Mouse (Mus musculus) adrenal gland, adult 8-10 months (tissue): ENCODE results near the gene Slc35e2. TPM values are rescaled to one million over a fixed set of nuclear protein-coding genes. Genes with fewer than 3 reads are reported as not detected.
A peak's percentile ranks its signal among the peaks of the same experiment; 100 is the strongest.
"Not testable (repeated sequence)": the region's sequence is repeated elsewhere in the genome, so short reads cannot be mapped to it uniquely, and the experiment has no call there.

Experiments
- DNase-seq: peaks from one replicate; pipeline ENCODE4 v3.0.0; 2022
- total RNA-seq, 4 experiments: library from RNA; stranded (reverse); gene quantifications; 2 replicates each; pipeline ENCODE4 v1.2.4; 2022

The Slc35e2 gene
- total RNA-seq, 4 experiments from 2014 or later, result 38.8 to 54.2 (median 44.9) TPM

DNA sequence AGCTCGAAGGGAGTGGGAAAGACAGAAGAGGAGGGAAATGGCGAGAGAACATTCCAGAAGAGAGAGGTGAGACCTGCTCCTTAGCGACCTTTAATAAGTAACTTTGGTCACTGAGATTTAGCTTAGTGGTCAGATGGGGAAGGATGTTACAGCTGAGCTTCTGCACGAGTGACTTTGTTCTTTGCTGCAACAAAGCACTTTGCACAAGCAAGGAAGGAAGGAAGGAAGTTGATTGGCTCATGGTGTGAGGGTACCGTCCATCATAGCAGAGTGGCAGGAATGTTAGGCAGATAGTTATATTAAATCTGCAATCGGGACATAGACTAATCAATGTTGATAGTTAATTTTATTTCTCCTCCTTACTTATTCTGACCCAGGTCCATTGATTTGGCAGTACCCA, 29.1 kb downstream of the Slc35e2 start:
- DNase-seq, result no peak

DNA sequence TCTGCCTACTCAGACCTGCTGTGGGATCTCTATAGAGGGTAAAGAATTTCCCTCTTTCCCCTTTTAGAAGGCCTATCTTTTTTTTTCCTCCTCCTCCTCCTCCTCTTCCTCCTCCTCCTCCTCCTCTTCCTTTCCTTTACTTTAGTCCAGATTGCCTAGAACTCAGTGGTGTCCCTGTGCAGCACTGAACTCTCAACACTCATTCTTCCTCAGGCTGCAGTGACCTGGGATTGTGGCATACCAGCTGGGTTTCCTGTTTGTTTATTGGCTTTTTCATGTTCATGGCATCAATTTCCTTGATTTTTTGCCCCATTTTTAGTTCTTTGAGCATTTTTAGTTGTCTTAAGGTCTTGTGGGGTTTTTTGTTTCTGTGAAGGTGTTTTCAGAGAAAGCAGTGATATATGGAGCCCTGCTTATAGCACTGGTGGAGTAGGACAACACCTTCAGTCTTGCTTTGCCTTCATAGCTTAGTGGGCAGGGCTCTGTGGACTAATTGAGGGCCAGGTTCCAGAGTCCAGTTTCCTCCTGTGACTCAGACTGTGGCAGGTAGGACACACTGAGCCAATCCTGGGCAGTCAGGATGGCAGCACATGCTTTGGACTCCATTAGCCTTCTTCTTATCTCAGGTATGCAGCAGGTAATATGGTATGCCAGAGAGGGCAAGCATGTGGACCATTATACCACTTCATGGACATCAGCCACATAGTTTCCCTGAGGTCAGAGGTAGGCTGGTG, 34.7 kb downstream of the Slc35e2 start:
- DNase-seq, result no peak

DNA sequence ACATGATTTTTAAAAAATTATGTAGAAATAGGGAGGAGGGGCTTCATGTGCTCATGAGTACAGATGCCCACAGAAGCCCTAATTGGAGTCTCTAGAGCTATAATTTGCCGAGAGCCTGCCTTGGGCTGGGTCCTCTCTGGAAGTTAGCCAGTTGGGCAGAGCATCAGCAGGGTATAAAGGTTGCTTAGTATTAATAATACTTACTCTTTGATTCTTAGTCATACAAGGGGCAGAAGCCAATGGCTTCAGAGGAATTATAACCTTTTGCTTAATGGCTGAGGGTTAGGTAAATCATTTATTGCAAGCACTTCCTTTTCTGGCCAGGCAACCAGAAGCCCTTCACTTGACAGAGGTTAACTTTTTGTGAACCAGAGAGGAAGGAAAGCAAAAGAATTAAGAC, 42.3 kb downstream of the Slc35e2 start:
- no peak for DNase-seq

DNA sequence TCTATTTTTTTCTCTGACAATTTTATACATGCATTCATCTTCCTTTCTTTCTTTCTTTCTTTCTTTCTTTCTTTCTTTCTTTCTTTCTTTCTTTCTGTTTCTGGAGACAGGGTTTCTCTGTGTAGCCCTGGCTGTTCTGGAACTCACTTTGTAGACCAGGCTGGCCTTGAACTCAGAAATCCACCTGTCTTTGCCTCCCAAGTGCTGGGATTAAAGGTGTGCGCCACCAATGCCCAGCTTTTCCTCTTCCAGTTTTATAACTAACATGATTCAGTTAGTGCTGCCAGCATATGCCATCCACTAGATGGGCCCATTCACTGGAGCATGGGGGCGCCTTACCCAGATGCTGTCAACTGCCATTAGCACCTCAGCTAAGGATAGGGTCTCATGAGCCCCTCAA, 44.1 kb downstream of the Slc35e2 start, which contains the start of gene Gm10563:
Gene Gm10563, minus strand, starts transcription at position 101 of the 400 bp plus-strand sequence.
- not testable (repeated sequence) for DNase-seq

DNA sequence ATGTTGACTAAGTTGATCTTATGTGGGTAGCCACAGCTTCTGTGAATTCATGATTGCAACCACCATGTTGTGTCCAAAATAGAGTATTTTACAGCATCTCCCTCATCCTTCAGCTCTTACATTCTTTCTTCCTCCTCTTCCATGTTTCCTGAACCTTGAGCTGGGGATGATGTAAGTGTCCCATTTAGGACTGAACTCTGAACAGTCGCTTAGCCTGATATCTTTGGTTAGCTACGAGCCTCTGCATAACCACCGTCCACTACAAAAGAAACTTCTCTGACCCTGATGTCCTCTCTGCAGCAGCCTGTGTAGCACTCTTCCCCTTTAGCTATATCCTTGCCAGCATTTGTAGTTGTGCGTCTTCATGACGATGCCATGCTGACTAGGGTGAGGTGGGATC, 44.5 kb downstream of the Slc35e2 start:
- DNase-seq, result no peak

DNA sequence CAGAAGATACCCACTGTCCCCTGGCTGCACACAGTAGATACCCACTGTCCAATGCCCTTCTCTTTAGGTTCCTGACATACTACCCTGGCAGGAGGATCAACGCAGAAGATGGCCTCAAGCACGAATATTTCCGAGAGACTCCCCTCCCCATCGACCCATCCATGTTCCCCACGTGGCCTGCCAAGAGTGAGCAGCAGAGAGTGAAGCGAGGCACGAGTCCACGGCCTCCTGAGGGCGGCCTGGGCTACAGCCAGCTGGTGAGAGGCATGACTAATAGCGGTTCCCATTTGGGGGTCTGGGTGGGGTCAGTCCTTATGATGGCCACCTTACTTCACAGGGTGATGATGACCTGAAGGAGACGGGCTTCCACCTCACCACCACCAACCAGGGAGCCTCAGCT, 48.1 kb downstream of the Slc35e2 start:
- no peak for DNase-seq

DNA sequence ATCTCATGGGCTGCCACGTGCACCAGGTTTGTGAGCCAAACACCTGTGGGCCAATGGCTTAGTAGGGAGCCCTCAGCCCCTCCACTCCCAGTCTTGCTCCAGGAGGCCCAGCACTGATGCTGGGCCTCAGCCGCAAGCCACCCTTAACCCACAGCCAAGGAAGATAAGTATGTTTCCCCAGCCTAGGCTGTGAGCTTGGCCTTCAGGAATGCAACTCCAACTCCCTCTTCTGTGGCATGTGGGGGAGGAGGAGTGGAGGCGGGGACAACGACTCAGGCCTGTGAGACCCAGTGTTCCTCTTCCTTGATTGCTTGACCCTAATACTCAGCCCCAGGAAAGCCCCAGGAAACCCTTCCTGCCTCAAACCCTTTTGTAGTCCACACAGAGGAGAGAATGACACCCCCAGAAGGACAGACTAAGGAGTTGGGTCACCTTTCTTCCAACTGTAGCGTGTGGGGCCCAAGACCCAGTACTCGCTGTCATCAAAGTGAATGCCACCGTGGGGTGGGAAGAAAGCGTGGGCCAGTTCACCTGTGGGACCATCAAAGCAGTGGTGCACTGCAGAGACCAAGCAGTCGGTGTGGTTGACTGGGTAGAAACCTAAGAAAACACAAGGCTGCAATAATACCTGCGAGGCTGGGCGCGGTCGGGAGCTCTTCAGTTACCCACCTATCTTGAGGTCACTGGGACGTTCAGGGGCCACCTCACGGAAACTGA, 50.5 kb downstream of the Slc35e2 start:
- DNase-seq, result no peak

DNA sequence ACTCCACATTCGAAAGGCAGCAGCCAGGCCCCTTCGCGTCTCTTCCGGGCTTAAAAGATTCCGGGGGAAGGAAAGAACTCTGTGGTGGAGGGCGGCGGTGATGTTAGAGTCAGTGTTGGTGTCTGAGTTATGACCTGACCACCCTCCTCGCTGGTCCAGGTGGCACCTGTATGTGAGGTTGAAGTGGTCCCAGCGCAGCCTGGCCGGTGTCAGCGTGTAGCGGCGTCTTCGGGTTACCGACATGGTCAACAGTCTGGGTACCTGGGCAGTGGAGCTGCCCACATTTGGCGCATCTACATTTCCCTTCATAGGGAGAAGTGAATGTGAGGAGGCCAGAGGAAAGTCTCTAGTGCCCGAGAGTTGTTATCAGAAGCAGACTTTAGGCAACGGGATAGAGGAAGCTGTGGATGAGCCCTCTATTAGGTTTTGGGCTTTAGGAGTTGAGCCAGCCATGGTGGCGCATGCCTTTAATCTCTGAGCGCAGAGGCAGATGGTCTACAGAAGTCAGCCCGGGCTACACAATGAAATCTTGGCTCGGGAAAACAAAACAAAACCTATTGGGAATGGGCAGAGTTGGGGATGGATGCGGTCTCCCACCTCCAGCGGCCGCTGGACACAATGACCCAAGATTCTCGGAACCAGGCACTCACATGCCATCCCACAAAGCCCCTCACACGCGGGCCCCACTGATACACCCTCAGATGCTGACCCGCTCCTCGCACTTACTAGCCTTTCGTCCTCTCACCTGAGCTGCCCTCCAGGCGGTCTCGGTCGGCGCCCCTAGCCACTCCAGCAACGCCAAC, 51.3 kb downstream of the Slc35e2 start:
- DNase-seq, result no peak

DNA sequence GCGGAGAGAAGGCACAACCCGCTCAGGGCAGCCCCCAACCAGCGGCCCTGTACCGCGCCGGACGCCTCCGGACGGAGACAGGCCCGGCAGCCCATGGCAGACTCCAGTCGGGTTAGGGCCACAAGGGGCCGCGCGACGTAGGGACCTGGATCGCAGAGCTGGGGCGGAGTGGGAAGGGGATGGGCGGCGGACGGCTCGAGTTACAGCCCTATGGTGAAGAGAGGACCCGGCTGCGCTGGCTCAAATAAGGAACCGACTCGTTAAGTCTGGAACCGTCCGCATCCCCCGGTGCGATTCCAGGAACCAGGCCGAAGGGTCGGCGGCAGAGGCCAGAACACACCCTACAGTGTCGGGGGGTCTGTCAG, 51.9 kb downstream of the Slc35e2 start, which contains the start of gene Mmp23:
Gene Mmp23, minus strand, starts transcription at position 299 of the 365 bp plus-strand sequence.
- no peak for DNase-seq

DNA sequence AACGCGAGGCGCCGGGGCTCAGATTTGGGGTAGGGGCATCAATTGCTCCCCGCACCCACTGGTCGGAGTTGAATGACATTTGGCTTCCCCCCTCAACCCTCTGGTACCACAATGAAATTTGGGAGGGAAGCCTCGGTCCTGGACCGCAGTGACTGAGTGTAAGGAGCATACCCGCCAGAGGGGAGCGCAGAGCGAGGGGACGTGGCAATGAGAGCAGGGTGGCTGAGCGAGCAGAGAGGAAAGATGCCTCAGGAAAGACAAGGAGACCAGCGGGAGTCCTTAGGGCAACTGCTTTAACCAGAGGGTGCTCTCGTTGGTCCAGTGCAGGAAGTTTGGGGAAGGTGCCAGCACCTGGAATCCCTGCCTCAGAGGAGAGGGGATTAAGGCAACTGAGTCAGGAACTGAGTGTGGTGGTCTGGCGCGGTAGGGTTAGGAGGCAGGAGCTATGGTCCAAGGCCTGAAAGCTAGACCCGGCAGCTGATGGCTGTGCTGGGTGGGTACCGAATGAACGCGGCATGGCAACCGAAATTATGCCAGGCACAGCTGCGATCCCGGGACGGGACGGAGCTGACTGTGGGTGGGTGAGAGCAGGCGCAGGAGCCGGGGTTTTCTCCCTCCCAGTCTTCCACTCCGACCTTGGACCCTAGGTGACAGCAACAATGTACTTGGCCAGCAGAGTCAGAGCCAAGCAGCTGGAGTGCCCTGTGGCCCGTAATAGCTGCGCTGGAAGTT, 52.4 kb downstream of the Slc35e2 start:
- DNase-seq, result no peak

DNA sequence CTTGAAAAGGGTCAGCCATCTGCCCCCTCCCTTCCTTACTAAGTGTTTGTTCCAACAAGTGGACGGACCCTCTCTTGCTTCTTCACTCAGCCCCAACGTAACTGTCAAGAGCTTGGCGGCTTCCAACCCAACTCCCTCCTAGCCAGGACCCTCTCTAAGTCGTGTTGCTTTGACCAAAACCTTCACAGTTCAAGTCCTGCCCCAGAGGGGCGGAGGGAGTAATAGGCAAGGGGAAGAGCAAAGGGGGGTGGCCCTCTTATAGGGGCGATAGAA, 52.9 kb downstream of the Slc35e2 start:
- no peak for DNase-seq

DNA sequence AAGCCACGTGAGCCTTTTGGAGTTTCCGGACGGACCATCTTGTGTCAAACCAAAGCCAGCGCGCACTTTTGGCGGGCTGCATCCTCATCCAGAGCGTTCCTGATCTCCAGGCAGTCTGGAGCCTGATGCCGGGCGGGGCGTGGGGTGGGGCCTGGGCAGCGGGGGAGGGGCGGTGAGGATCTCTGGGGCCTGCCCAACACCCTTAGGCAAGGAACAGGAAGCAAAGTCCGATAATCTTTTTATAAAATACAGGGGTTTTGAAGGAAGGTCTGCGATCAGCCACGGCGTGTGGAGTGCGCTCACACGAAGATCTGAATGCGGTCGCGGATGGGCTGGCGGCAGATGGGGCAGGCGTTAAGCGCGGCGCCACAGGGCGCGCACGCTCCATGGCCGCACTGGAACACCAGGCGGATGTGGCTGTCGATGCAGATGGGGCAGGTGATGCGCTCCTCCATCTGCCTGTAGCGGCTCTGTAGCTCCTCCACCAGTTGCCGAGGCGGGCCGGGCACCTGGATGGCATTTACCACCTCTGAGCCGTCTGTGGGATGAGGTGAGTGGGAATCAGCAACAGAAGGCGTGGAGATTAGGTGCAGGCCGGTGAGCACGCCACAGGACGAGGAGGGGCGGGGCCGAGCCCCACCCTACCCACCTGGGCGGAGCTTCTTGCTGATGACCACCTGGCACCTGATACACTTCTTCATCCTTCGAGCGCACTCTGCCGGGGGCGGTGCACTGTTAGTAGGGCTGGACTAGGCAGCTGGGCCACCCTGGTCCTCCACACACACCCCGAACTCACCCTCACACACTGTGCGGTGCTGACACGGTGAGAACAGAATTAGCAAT, 53.5 kb downstream of the Slc35e2 start:
- no peak for DNase-seq

DNA sequence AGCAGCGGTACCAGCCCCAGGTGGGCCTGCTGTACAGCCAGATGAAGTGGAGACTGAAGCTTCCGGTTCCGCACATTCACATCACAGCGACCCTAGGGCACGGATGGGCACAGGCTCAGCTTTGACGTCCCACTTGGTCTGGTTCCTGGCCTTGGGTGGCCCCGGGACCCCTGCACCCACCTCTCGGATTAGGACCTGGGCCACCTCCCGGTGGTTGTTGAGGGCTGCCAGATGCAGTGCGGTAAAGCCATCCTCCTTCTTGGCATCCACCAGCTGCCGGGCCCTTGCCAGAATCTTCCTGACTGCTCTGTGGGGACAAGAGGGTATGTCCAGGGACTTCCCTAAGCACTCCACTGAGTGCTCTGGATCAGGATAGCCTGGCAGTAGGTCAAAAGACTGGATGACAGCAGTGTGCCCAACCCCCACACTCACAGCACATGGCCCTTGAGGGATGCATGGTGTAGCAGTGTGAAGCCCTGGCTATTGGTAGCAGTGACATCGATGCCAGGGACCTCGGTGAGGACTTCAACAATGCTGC, 55.1 kb downstream of the Slc35e2 start:
- no peak for DNase-seq

DNA sequence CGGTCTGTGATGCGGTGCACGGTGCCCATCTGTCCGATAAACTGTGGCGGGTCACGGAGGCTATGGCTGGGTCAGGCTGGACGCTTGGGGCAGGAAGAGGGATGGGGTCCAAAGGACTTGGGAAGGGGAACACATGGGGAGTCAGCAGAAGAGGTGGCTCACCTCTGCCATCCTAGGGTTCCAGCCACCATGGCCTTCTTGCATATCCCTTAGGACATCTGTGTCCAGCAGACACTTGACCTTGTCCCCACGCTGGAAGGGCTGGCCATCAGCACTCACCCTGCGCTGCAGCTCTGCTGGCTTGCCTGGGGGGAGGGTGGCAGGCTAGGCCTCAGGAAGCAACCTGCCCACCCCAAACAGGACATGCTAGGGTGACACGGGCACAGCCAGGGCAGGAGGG, 57.7 kb downstream of the Slc35e2 start:
- DNase-seq, result no peak

DNA sequence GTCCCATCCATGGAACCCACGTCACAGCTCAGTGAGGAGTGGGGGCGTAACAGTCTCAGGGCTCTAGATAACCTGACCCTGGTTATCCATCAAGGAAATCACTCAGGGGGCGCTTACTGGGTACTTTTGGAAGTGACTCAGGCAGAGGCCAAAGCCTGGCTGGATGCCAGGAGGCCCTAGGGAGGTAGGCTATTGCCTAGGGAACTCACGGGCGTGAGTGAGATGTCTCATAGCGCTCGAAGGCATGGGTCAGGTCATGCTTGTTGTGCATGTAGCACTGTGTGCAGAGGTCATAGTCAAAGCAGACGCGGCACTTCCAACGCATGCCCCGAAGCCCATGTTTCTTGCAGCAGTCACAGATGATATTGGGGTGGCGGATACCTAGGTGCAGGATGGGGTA, 59.4 kb downstream of the Slc35e2 start:
- no peak for DNase-seq

DNA sequence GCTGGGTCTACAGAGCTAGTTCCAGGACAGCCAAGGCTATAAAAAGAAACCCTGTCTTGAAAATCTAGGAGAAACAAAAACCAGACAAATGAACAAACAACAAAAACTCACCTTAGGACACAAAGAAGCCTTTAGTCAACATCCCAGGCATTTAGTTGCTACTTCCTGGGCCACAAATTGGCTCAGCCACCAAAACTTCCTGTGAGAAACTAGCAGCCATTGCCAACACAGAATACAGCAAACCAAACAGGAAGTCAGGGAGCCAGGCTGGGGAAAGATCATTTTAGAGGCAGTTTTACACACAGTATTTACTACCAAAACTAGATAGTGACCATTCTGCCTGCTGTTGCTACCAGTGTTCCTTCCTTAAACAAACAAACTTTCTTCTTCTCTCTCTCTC, 65.7 kb downstream of the Slc35e2 start:
- no peak for DNase-seq

DNA sequence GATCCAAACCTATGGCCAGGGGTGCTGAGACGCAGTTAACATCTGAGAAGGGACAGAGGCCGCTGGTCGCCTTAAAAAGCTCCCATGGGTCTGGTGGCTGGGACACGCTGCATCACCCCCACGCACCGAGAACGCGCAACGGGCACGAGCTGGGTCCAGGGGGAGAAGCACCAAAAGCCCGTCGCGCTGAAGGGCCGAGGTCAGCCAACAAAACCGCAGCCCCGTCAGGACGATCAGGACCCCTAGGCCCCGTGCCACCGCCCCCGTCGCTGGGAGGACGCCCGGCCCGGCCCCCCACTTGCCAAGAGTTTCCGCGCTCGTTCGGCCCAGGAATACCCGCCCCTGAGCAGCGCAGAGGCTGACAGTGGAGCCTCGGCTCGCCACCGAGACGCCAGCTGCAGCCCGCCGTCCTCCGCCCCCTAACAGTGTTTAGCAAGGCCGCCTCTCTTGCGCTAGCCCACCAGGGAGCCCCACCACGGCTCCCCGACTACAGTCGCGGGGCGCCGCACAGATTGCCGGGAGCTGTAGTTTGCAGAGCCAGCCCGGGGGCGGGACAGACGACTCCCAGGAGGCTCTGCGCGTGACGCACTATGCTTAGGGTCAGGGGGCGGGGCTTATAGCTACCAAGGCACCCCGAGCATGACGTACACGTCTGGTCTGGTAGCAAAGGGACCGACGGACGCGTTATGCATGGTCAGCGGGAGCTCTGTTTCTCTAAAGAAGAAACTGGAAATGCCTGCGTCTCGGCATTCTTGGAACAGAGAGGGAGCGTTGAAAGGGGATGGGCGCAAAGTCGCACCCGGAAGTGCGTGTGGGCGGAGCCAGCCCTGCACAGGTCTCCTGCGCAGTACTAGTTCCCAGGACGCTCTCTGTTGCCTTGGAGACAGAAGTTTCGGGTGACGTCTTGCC, 67.7 kb downstream of the Slc35e2 start, which contains the start of gene Mib2:
Gene Mib2, minus strand, starts transcription at position 510 of the 909 bp plus-strand sequence.
- peak; percentile 94 for DNase-seq

DNA sequence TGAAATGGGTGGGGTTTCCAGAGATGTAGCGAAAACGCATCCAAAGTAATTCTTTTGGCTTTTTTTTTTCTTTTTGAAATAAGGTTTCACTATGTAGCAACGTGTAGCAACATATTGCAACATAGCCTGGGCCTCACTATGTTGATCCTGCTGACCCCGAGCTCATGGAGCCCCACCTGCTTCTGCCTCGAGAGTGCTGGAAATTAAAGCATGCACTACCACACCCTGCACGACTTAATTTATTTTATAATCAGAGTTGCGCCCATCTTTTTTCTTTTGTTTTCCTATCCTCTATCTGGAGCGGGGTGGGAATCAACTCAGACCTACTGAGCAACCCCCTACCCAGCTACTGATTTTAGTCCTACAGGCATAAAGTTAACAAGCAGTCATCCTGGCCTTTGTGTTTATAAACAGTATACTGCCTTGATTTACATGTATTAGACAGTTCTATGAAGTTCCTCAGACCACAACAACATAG, 68.4 kb downstream of the Slc35e2 start:
- DNase-seq, result no peak

DNA sequence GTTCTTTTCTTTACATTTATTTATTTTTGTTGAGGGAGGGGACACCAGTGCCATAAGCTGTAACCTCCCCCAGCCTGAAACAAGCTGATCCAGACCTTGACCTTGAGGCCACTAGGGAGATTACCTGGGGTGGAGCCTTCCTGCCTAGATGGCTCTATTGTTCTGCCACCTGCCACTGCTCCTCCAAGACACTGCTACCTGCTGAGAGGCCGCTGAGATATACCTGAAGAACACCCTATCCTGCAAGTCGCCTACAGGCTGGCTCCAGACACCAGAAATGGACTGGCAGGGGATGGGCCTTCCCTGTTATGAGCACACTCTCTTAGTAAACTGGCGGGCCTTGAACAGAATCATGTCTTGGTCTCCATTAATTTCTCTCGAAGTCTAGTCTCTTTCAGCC, 69.0 kb downstream of the Slc35e2 start:
- DNase-seq, result not testable (repeated sequence)

DNA sequence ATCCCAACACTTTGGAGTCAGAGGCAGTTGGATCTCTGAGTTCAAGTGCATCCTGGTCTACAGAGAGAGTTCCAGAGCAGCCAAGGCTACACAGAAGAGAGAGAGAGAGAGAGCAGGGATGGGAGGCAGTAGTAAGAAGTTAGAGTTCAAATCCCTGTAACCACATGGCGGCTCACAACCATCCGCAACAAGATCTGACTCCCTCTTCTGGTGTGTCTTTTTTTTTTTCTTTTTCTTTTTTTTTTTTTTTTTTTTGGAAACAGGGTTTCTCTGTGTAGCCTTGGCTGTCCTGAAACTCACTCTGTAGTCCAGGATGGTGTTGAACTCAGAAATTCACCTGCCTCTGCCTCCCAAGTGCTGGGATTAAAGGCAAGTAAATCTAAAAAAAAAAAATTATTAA, 70.9 kb downstream of the Slc35e2 start:
- no peak for DNase-seq
